Mouse (Mus musculus) erythroblast, embryonic 14.5 days (primary cell): ENCODE data around the gene Jmy. TPM values are rescaled to one million over a fixed set of nuclear protein-coding genes. Genes with fewer than 3 reads are reported as not detected.

Experiments used
- H3K27me3 ChIP-seq: 2 replicates; pipeline ENCODE4 v1.6.1; 2012; ENCODE audit warnings: inconsistent platforms; ENCODE audit not compliant: control insufficient read depth
- H3K36me3 ChIP-seq: 2 replicates; pipeline ENCODE4 v1.6.1; 2012; ENCODE audit warnings: mild to moderate bottlenecking, inconsistent platforms; ENCODE audit not compliant: control insufficient read depth
- H3K4me1 ChIP-seq: 2 replicates; pipeline ENCODE4 v1.6.1; 2012; ENCODE audit warnings: inconsistent platforms; ENCODE audit not compliant: control insufficient read depth
- H3K4me3 ChIP-seq: replicated peaks from 2 replicates; pipeline ENCODE3; 2012; ENCODE audit warnings: moderate library complexity, mild to moderate bottlenecking, inconsistent platforms
- H3K9me3 ChIP-seq: 2 replicates; pipeline ENCODE4 v1.6.1; 2012; ENCODE audit warnings: low read length, inconsistent platforms, mixed read lengths; ENCODE audit not compliant: control insufficient read depth
- GATA1 ChIP-seq: IDR thresholded peaks from 2 replicates; pipeline ENCODE4 v1.6.1; 2012; ENCODE audit warnings: low read length, inconsistent platforms, mixed read lengths
- TAL1 ChIP-seq: IDR thresholded peaks from 3 replicates; pipeline ENCODE4 v1.6.1; 2012; ENCODE audit warnings: low read length, inconsistent platforms, mixed read lengths
- polyA plus RNA-seq: library from polyadenylated mRNA; stranded (reverse); fragments of >175 nt; gene quantifications from 2 replicates; pipeline ENCODE4 v1.2.3, GENCODE M21; 2012

Gene Jmy
- polyA plus RNA-seq, 1 experiment = 0.94 TPM

- TF ChIP-seq TAL1 (no peak), GATA1 (no peak)
- Histone ChIP-seq H3K4me1 (peaks cover 2% of the 10 kb centered on the region), H3K27me3 (no peaks in the 10 kb centered on the region), H3K4me3 (no peak overlapping the region), H3K9me3 (peaks cover 5% of the 10 kb centered on the region; the same call in 1 of the 2 replicates), H3K36me3 (peaks cover 63% of the 10 kb centered on the region)
Observed at GRCm38 (mm10) chr13:93481110-93481509, 18.5 kb downstream of the Jmy start.

- Histone ChIP-seq H3K9me3 (peaks cover 5% of the 10 kb centered on the region; the same call in 1 of the 2 replicates), H3K27me3 (no peaks in the 10 kb centered on the region), H3K4me1 (peaks cover 2% of the 10 kb centered on the region), H3K4me3 (no peak overlapping the region), H3K36me3 (peaks cover 52% of the 10 kb centered on the region)
- no peak for TF ChIP-seq TAL1
Observed at GRCm38 (mm10) chr13:93478344-93478743, 21.3 kb downstream of the Jmy start.

- peaks cover 83% of the 10 kb centered on the region for H3K36me3 ChIP-seq
- H3K4me1 ChIP-seq = peaks cover 3% of the 10 kb centered on the region
- TF ChIP-seq GATA1 = no peak
- no peak for TF ChIP-seq TAL1
Observed at GRCm38 (mm10) chr13:93468355-93468754, 31.3 kb downstream of the Jmy start.

GRCm38 (mm10) chr13:93459566-93459965, 40.0 kb downstream of the Jmy start:
- no peak for TF ChIP-seq GATA1
- no peak for TF ChIP-seq TAL1
- H3K4me3 ChIP-seq = no peak overlapping the region
- no peaks in the 10 kb centered on the region for H3K27me3 ChIP-seq
- H3K4me1 ChIP-seq = no peaks in the 10 kb centered on the region
- no peaks in the 10 kb centered on the region for H3K9me3 ChIP-seq
- peaks cover 86% of the 10 kb centered on the region for H3K36me3 ChIP-seq

More at GRCm38 (mm10) chr13:93468355-93468754, 31.3 kb downstream of the Jmy start:
- Histone ChIP-seq H3K27me3 (no peaks in the 10 kb centered on the region), H3K9me3 (no peaks in the 10 kb centered on the region), H3K4me3 (no peak overlapping the region)

GRCm38 (mm10) chr13:93458616-93459015, 41.0 kb downstream of the Jmy start:
- TF ChIP-seq TAL1 (no peak), GATA1 (no peak)
- H3K36me3 ChIP-seq = peaks cover 85% of the 10 kb centered on the region

GRCm38 (mm10) chr13:93453275-93453674, 46.3 kb downstream of the Jmy start:
- Histone ChIP-seq H3K9me3 (no peaks in the 10 kb centered on the region), H3K4me1 (no peaks in the 10 kb centered on the region; the same call in 1 of the 2 replicates), H3K4me3 (no peak overlapping the region), H3K36me3 (peaks cover 91% of the 10 kb centered on the region), H3K27me3 (no peaks in the 10 kb centered on the region)
- TF ChIP-seq GATA1 (no peak), TAL1 (no peak)

More at GRCm38 (mm10) chr13:93458616-93459015, 41.0 kb downstream of the Jmy start:
- Histone ChIP-seq H3K27me3 (no peaks in the 10 kb centered on the region), H3K4me1 (no peaks in the 10 kb centered on the region; the same call in 1 of the 2 replicates), H3K4me3 (no peak overlapping the region), H3K9me3 (no peaks in the 10 kb centered on the region)

GRCm38 (mm10) chr13:93440167-93440566, 59.4 kb downstream of the Jmy start:
- no peaks in the 10 kb centered on the region for H3K27me3 ChIP-seq
- TF ChIP-seq TAL1 (no peak), GATA1 (no peak)
- no peak overlapping the region for H3K4me3 ChIP-seq
- H3K9me3 ChIP-seq = no peaks in the 10 kb centered on the region
- peaks cover 3% of the 10 kb centered on the region; the same call in 1 of the 2 replicates for H3K4me1 ChIP-seq
- peaks cover 97% of the 10 kb centered on the region for H3K36me3 ChIP-seq

- Histone ChIP-seq H3K9me3 (no peaks in the 10 kb centered on the region), H3K4me1 (peaks cover 67% of the 10 kb centered on the region), H3K4me3 (no peak overlapping the region), H3K27me3 (no peaks in the 10 kb centered on the region), H3K36me3 (peaks cover 69% of the 10 kb centered on the region)
- TF ChIP-seq TAL1 (no peak), GATA1 (no peak)
Observed at GRCm38 (mm10) chr13:93429205-93429604, 70.4 kb downstream of the Jmy start.

GRCm38 (mm10) chr13:93427920-93428876, 71.4 kb downstream of the Jmy start:
- TF ChIP-seq TAL1 (peak; percentile 84), GATA1 (peak; percentile 80)
- Histone ChIP-seq H3K9me3 (no peaks in the 10 kb centered on the region), H3K27me3 (no peaks in the 10 kb centered on the region), H3K36me3 (peaks cover 62% of the 10 kb centered on the region), H3K4me1 (peaks cover 74% of the 10 kb centered on the region), H3K4me3 (peak overlapping the region; percentile 41)
